Mouse (Mus musculus): Measurements from ENCODE around the gene Apeh. TPM values are rescaled to one million over a fixed set of nuclear protein-coding genes. Genes with fewer than 3 reads are reported as not detected.

The Apeh gene
- total and polyA plus RNA-seq, 2 experiments from 2014 or later = 32.8 to 43.5 TPM

DNA sequence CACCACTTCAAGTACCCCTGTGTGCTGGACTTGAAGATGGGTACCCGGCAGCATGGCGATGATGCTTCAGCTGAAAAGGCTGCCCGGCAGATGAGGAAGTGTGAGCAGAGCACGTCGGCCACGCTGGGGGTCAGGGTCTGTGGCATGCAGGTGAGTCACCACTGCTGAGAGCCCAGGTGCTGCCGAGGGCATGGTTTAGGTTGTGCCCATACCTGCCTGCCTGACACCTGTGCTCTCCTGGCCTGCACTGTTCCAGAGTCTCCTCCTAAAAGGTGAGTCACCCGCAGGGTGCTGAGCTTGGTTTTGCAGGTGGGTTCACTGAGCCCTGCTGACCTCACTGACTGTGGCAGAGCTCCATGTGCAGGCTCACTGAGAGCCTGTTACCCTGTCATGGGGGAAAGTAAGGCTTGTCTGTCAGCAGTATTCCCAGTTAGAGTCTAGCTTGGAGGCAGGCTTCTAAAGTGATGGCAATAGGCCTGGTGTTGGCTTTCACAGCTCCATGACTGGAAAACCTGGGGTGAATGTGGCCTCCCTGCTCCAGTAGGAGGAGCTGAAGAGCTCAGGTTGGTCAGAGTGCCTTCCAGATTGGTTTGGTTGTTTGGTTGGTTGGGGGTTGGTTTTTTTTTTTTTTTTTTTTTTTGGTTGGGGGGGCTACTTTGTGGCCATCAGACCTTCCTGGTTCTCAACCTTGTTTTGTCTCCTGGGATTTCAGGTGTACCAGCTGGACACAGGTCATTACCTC, 49.5 kb downstream of the Apeh start:
- Histone ChIP-seq H3K27me3 (ENCODE audit: control insufficient read depth, insufficient read depth, low read length) (no peaks in the 10 kb centered on the region), H3K9me3 (replicated peaks; ENCODE audit: control insufficient read depth, low read length) (no peaks in the 10 kb centered on the region), H3K4me1 (ENCODE audit: control insufficient read depth, insufficient read depth) (peaks cover 13% of the 10 kb centered on the region), H3K27ac (ENCODE audit: low read depth) (no peak overlapping the region), H3K36me3 (replicated peaks; ENCODE audit: control insufficient read depth, insufficient read depth, low read length) (peaks cover 59% of the 10 kb centered on the region), H3K9ac (replicated peaks; ENCODE audit: low read depth, low read length) (no peak overlapping the region), H3K4me2 (ENCODE audit: low read depth, low read length) (no peak overlapping the region), H3K4me3 (ENCODE audit: low read depth, low read length) (no peak overlapping the region)
- 96% methylated on average over 8 of the region's 8 CpGs for WGBS
- ATAC-seq (ENCODE audit: insufficient read depth, low read depth) (no peak), DNase-seq (ENCODE audit: low spot score) (no peak)
- TF ChIP-seq CTCF (IDR thresholded peaks at IDR 0.05; ENCODE audit: low read depth) = peak; percentile 15; the same call in 1 of the 2 replicates
- TF ChIP-seq EP300 (IDR thresholded peaks at IDR 0.05; ENCODE audit: low read depth) = no peak

Small RNA genes lying within 50 kb of the gene (microRNA-seq; reads per million reads assigned to microRNA genes)
- gene Gm47303 (not detected), gene Mir7088 (not detected)

Other genes with a start within 250 kb of the Apeh start
- gene Rbm6, start 221.4 kb downstream of the Apeh start, total RNA-seq (2014; rRNA removed; ENCODE audit: low replicate concordance) = 20.3 and 35.1 TPM in 2 replicates
- 27.1 and 28.3 TPM in 2 replicates for gene Rbm6, start 221.4 kb downstream of the Apeh start, polyA plus RNA-seq (2015; fragmentation: Nextera tagmentation; extraction: Ambion mirVana)
- 12.1 and 16.4 TPM in 2 replicates for gene Mon1a, start 206.5 kb downstream of the Apeh start, total RNA-seq (2014; rRNA removed; ENCODE audit: low replicate concordance)
- gene Mon1a, start 206.5 kb downstream of the Apeh start, polyA plus RNA-seq (2015; fragmentation: Nextera tagmentation; extraction: Ambion mirVana) = 9.9 TPM in 2 replicates
- gene Mst1r, start 187.7 kb downstream of the Apeh start, total RNA-seq (2014; rRNA removed; ENCODE audit: low replicate concordance) = 1.8 and 20.1 TPM in 2 replicates
- gene Mst1r, start 187.7 kb downstream of the Apeh start, polyA plus RNA-seq (2015; fragmentation: Nextera tagmentation; extraction: Ambion mirVana) = 0.74 and 1.2 TPM in 2 replicates
- gene Actl11, start 166.1 kb downstream of the Apeh start, total RNA-seq (2014; rRNA removed; ENCODE audit: low replicate concordance) = not detected in 2 replicates
- gene Actl11, start 166.1 kb downstream of the Apeh start, polyA plus RNA-seq (2015; fragmentation: Nextera tagmentation; extraction: Ambion mirVana) = not detected in 2 replicates
- gene Camkv, start 158.9 kb downstream of the Apeh start, total RNA-seq (2014; rRNA removed; ENCODE audit: low replicate concordance) = 0.15 TPM in 1 of 2 replicates, not detected in the other
- 0.03 TPM in 1 of 2 replicates, not detected in the other for gene Camkv, start 158.9 kb downstream of the Apeh start, polyA plus RNA-seq (2015; fragmentation: Nextera tagmentation; extraction: Ambion mirVana)
- 4.8 and 10.0 TPM in 2 replicates for gene Traip, start 144.5 kb downstream of the Apeh start, total RNA-seq (2014; rRNA removed; ENCODE audit: low replicate concordance)
- 2.3 and 3.3 TPM in 2 replicates for gene Traip, start 144.5 kb downstream of the Apeh start, polyA plus RNA-seq (2015; fragmentation: Nextera tagmentation; extraction: Ambion mirVana)
- gene Uba7, start 119.1 kb downstream of the Apeh start, total RNA-seq (2014; rRNA removed; ENCODE audit: low replicate concordance) = 52.0 and 55.6 TPM in 2 replicates
- gene Uba7, start 119.1 kb downstream of the Apeh start, polyA plus RNA-seq (2015; fragmentation: Nextera tagmentation; extraction: Ambion mirVana) = 16.4 and 18.0 TPM in 2 replicates
- 0.19 and 4.6 TPM in 2 replicates for gene Gm20661, start 111.5 kb downstream of the Apeh start, total RNA-seq (2014; rRNA removed; ENCODE audit: low replicate concordance)
- gene Gm20661, start 111.5 kb downstream of the Apeh start, polyA plus RNA-seq (2015; fragmentation: Nextera tagmentation; extraction: Ambion mirVana) = 0.52 and 0.57 TPM in 2 replicates
- 34.0 and 34.3 TPM in 2 replicates for gene Inka1, start 108.7 kb downstream of the Apeh start, total RNA-seq (2014; rRNA removed; ENCODE audit: low replicate concordance)
- 37.0 and 38.4 TPM in 2 replicates for gene Inka1, start 108.7 kb downstream of the Apeh start, polyA plus RNA-seq (2015; fragmentation: Nextera tagmentation; extraction: Ambion mirVana)
- gene Cdhr4, start 102.1 kb downstream of the Apeh start, total RNA-seq (2014; rRNA removed; ENCODE audit: low replicate concordance) = 1.5 and 10.0 TPM in 2 replicates
- gene Cdhr4, start 102.1 kb downstream of the Apeh start, polyA plus RNA-seq (2015; fragmentation: Nextera tagmentation; extraction: Ambion mirVana) = 1.3 and 1.7 TPM in 2 replicates
- gene Gm20662, start 98.3 kb downstream of the Apeh start, total RNA-seq (2014; rRNA removed; ENCODE audit: low replicate concordance) = 1.8 TPM in 1 of 2 replicates, not detected in the other
- 0.56 and 0.62 TPM in 2 replicates for gene Gm20662, start 98.3 kb downstream of the Apeh start, polyA plus RNA-seq (2015; fragmentation: Nextera tagmentation; extraction: Ambion mirVana)
- gene Ip6k1, start 92.1 kb downstream of the Apeh start, total RNA-seq (2014; rRNA removed; ENCODE audit: low replicate concordance) = 102 and 132 TPM in 2 replicates
- gene Ip6k1, start 92.1 kb downstream of the Apeh start, polyA plus RNA-seq (2015; fragmentation: Nextera tagmentation; extraction: Ambion mirVana) = 25.4 and 27.6 TPM in 2 replicates
- gene Gmppb, start 45.4 kb downstream of the Apeh start, total RNA-seq (2014; rRNA removed; ENCODE audit: low replicate concordance) = 13.1 and 18.1 TPM in 2 replicates
- gene Gmppb, start 45.4 kb downstream of the Apeh start, polyA plus RNA-seq (2015; fragmentation: Nextera tagmentation; extraction: Ambion mirVana) = 15.7 and 17.2 TPM in 2 replicates
- 1.4 and 7.6 TPM in 2 replicates for gene Amigo3, start 41.4 kb downstream of the Apeh start, total RNA-seq (2014; rRNA removed; ENCODE audit: low replicate concordance)
- 1.4 and 1.6 TPM in 2 replicates for gene Amigo3, start 41.4 kb downstream of the Apeh start, polyA plus RNA-seq (2015; fragmentation: Nextera tagmentation; extraction: Ambion mirVana)
- gene Mst1, start 14.2 kb downstream of the Apeh start, total RNA-seq (2014; rRNA removed; ENCODE audit: low replicate concordance) = not detected in 2 replicates
- 0.07 TPM in 1 of 2 replicates, not detected in the other for gene Mst1, start 14.2 kb downstream of the Apeh start, polyA plus RNA-seq (2015; fragmentation: Nextera tagmentation; extraction: Ambion mirVana)
- 40.5 and 60.2 TPM in 2 replicates for gene Rnf123, start 11.3 kb downstream of the Apeh start, total RNA-seq (2014; rRNA removed; ENCODE audit: low replicate concordance)
- 24.6 and 32.9 TPM in 2 replicates for gene Rnf123, start 11.3 kb downstream of the Apeh start, polyA plus RNA-seq (2015; fragmentation: Nextera tagmentation; extraction: Ambion mirVana)
- gene Bsn, start 95.8 kb upstream of the Apeh start, total RNA-seq (2014; rRNA removed; ENCODE audit: low replicate concordance) = 0.42 TPM in 1 of 2 replicates, not detected in the other
- 0.01 and 0.03 TPM in 2 replicates for gene Bsn, start 95.8 kb upstream of the Apeh start, polyA plus RNA-seq (2015; fragmentation: Nextera tagmentation; extraction: Ambion mirVana)
- gene Dag1, start 169.4 kb upstream of the Apeh start, total RNA-seq (2014; rRNA removed; ENCODE audit: low replicate concordance) = 209 and 229 TPM in 2 replicates
- gene Dag1, start 169.4 kb upstream of the Apeh start, polyA plus RNA-seq (2015; fragmentation: Nextera tagmentation; extraction: Ambion mirVana) = 99.2 and 106 TPM in 2 replicates
- 12.9 and 22.4 TPM in 2 replicates for gene Nicn1, start 195.8 kb upstream of the Apeh start, total RNA-seq (2014; rRNA removed; ENCODE audit: low replicate concordance)
- 20.5 and 20.9 TPM in 2 replicates for gene Nicn1, start 195.8 kb upstream of the Apeh start, polyA plus RNA-seq (2015; fragmentation: Nextera tagmentation; extraction: Ambion mirVana)
- 3.7 and 14.5 TPM in 2 replicates for gene Amt, start 202.2 kb upstream of the Apeh start, total RNA-seq (2014; rRNA removed; ENCODE audit: low replicate concordance)
- gene Amt, start 202.2 kb upstream of the Apeh start, polyA plus RNA-seq (2015; fragmentation: Nextera tagmentation; extraction: Ambion mirVana) = 5.4 and 6.4 TPM in 2 replicates
- 167 and 207 TPM in 2 replicates for gene Rhoa, start 211.5 kb upstream of the Apeh start, total RNA-seq (2014; rRNA removed; ENCODE audit: low replicate concordance)
- gene Rhoa, start 211.5 kb upstream of the Apeh start, polyA plus RNA-seq (2015; fragmentation: Nextera tagmentation; extraction: Ambion mirVana) = 326 and 332 TPM in 2 replicates
- 46.1 and 46.9 TPM in 2 replicates for gene Tcta, start 211.6 kb upstream of the Apeh start, total RNA-seq (2014; rRNA removed; ENCODE audit: low replicate concordance)
- 42.1 and 49.9 TPM in 2 replicates for gene Tcta, start 211.6 kb upstream of the Apeh start, polyA plus RNA-seq (2015; fragmentation: Nextera tagmentation; extraction: Ambion mirVana)
- 319 and 336 TPM in 2 replicates for gene Gpx1, start 244.3 kb upstream of the Apeh start, total RNA-seq (2014; rRNA removed; ENCODE audit: low replicate concordance)
- 578 and 581 TPM in 2 replicates for gene Gpx1, start 244.3 kb upstream of the Apeh start, polyA plus RNA-seq (2015; fragmentation: Nextera tagmentation; extraction: Ambion mirVana)

Measured in heart, postnatal 0 days (tissue).